Mouse (Mus musculus): ENCODE measurements around the gene Rasgef1b.

Gene Rasgef1b

DNA sequence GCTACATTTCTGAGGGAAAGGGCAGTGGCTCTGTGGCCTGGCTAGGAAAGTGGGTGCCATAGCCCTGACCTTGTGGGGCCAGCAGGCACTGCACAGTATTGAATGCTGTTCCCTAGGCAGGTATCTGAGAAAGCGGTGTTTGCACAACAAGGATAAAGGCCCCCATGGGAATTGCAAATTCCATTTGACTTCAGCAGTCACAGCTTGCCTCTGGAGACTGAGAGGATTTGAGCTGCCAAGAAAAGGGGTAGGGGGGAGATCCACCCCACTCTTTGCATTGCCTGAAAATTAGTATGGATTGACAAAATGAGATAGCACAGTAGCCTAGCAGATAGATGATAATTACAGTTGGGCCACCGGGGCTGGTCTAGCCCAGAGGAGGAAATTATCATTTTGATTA, 326.1 kb downstream of the Rasgef1b start:
- no peak for DNase-seq (ENCODE audit: low spot score in 2 of 2)

DNA sequence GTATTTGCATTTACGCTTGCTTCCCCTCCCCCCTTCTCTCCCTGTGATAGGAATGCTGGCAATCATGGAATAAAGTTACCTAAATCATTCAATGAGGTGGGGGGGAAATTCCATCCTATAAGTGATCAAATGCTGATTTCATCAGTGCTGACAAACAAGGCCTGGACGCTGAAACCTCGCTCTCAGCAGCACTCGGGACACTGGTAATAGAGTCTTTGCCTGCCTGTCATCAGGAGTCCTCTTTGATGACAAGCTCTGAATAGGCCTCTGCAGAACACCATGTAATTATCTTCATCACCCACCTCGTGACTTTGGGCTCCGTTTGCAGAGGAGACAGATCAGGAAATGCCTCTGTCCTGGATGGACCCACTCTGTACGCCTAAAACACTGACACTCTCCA, 326.6 kb downstream of the Rasgef1b start:
- DNase-seq (ENCODE audit: low spot score in 2 of 2), result no peak

DNA sequence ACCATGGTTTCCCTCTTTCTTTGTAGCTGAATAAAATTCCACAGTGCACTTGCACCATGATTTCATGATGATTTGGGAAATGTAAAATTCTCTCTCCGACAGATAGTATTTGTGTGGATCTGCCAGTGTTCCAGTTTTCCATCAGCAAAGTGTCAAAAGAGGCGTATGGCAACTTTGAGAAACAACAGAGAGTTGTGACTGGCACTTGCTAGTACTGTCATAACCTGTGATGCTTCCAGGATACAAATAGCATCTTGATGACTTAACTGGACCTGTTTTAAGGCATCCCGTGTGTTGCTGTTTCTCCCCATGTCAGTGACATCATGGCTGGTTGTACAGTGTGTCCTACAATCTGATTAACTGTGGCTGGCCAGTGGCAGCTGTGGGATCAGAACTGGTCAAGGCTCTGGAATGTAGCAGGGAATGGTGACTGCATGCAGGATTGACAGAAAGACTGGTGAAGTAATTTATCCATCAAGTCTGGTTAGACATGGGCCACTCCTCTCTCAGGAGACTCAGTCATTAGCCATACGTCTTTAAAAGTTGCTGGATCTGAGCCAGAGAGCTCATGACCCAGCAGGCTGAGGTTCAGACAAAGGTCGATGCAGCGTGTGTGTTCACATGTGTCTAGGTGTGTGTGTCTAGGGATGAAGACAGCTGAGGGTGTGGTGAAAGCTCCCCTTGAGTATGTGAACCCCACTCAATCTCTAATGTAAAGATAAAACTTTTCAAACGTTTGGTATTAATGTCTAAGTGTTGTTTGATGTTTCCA, 328.8 kb downstream of the Rasgef1b start:
- no peak for DNase-seq (ENCODE audit: low spot score in 2 of 2)

DNA sequence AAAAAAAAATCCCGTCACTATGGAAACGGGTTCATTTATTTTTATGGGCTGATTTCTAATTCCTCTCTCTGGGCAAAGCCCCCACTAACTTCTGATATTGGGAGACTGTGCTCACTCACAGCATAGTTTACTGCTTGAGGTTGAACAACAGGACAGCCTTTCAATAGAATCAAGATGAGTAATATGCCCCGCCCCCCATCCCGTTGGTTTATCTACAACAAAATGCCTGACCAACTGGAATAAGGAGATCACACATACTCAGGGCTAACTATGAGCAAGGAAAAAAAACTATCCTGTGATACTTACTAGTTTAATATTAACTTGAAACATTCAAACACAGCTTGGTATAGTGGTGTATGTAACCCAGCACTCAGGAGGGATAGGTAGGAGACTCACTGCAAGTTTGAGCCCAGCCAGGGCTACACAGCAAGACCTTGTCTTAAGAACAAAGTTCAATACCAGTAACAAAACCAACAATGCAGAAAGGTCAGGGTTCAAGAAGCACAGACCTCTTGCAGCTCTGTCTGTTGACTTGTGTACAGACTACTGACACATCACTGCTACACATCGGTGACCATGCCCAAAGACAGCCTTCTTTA, 330.3 kb downstream of the Rasgef1b start:
- DNase-seq (ENCODE audit: low spot score in 2 of 2), result no peak

DNA sequence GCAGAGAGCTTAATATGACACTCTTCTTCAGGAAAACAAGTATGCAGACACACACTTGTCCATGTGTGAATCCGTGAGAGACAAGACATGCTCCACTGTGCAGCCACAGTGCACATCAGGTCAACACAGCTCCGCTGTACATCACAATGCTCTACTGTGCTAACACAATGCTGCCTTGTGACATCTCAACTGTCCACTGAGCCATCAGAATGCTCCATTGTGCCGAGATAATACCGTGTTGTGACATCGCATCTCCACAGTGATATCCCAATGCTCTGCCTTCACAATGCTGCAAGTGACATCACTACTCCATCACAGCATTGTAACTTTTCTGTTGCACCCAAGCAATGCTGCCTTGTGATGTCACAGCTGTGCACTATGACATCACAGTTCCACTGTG, 334.3 kb downstream of the Rasgef1b start:
- DNase-seq (ENCODE audit: low spot score in 2 of 2), result no peak

DNA sequence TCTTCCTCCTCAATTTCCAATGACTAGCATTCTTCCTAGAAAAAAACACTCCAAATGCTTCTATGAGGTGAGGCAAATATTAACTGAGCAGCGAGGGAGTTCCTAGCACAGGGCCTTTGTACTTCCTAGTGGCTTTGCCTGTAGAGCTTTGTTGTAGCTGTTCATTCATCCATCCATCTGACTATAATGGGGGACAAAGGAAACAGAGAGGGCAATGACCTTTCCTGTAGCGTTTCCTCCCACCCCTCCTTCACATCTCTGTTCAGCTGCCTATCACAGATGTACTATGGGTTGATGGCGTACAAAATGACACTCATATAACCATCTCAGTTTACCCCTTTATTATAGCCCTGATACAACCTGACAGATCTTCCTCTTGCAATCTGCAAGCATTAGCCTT, 337.3 kb downstream of the Rasgef1b start:
- DNase-seq (ENCODE audit: low spot score in 2 of 2), result no peak

DNA sequence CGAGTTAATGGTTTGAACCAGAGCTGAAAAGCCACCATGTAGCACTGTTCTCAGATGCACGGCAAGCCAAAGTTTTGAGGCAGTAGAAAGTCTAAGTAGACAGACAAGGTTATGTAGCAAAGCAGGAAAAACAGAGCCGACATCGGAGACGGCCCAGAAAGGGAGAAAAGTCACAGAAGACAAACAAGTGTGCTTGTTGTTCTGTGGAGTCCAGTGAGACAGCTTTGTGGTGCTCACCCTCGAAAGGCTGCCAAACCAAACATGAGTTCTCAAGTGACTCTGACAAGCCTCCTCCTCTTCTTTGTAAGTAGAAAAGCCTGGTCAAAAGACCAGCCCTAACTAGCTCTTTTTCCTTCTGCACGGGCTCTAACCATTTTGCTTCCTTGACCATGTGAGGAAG, 338.1 kb downstream of the Rasgef1b start:
- no peak for DNase-seq (ENCODE audit: low spot score in 2 of 2)

DNA sequence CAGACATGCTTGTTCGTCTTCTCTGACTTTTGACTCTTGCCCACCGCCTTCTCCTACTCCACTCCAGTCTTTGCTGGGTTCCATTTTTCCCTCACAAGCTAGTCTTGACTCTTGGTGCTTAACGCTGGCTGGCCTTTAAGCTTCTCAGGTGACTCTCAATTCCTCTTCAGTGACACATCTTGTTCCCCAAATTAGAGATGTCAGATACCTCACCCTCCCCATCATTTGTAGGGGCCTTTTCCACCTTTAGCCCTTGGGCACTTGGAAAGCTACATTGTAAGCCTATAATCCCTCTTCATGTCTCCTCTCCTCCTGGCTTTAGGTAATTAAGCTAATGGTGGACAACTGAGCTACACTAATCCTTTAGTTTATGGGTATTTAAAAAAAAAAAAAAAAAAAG, 338.6 kb downstream of the Rasgef1b start:
- no peak for DNase-seq (ENCODE audit: low spot score in 2 of 2)

DNA sequence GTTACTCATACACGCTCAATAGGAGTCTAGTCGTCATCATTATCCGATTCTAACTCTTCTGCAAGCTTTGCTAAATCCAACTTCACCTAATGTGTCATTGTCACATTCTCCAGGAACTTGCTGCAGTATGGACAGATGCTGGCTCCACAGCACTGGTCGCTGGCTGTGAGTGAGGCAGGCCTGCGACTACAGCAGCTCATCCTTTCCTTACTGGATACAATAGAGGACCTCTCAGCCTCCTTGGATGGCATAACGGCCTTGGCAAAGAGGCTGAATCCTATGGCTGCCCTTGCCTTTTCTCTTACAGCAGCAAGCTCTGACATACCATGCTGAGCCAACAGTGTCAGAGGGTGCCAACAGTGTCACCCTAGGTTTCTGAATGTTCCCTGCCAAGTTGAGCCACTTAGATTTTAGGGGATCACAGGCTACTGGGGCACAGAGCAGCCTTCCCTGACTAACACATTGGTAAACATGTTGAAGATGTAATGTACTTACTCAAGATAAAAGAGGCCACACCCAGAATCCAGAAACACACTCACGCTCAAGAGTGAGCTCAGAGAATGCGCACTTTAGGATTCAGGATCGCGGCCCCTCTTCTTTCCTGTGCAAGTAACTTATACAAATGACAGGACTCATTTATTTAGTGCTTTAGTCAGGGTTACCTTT, 340.1 kb downstream of the Rasgef1b start:
- DNase-seq (ENCODE audit: low spot score in 2 of 2), result no peak

DNA sequence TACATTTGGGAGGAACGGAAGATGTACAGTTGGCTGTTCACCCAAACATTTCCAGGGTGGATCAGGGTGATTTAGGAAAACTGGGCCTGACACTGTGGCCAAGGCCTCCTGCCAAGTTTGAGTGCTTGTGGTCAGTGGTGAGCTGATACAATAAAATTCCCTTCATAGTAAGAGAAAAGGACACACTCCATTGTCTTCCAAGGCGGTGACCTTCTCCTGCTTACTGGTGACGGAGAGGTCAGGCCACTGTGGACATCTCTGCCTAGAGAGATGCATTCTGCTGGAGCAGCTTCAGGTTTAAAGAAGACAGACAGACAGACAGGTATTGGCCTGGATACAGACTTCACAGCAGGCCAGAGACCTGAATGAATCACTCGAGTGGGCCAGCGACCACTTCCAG, 340.7 kb downstream of the Rasgef1b start:
- DNase-seq (ENCODE audit: low spot score in 2 of 2), result no peak

DNA sequence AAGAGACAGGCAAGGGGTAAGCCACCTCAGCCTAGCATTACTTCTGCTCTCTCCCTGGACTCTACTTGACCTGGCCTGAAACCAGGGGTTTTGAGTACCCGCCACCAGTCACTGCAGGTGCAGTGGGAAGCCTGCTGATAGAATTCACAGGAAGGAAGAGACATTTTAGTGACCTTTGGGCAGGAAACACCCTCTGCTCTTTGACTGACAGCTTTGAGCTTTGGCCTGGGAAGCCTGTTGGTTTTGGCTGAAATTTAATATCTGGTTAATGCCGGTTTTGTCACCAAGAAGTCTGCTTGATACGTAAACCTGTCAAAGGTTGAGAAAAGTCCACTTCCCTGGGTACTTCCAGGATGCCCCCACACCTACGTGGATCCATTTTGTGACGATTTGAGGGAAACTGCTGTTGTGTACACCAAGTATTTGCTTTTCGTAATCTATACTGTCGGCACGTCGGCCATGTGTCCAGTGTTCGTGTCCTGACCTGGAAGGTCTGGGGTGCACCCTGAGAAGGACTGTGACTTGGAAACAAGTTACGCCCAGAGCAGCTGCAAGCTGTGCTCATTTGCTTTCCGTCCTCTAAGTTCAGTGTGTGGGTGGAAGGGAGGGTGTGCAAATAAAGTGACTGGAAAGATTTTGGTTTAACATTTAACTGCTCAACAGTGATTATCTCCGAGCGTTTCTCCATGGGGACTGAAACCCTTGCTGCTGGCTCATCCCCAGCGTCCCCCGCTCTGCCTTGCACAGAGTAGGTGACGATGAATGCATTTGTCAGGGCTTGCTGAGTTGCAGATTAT, 341.5 kb downstream of the Rasgef1b start:
- no peak for DNase-seq (ENCODE audit: low spot score in 2 of 2)

DNA sequence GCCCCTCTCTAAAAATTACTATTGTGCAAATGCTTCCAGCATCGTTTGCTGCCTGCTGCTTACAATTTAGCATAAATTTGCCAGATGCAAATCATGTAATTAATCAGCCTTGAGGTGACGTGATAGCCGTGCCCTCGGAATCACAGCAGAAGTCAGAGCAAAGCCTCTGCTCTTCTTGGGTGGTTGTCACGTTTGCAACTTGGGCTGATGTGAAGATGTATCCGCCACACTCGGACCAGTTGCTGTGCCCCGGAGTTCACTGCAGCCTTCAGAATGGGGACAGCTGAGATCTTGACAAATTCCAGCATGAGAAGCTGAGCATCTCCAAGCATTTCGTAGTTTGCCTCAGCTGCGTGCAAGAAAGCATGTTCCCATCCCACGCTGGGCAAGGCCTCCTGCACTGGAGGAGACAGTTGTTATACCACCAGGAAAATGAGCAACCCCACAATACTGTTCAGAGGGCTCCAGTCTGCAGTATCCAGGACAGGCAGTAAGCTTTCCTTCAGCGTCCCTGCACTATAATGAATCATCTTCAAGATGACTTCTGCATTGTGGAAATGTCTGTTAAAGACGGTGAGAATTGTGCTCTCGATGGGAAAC, 342.5 kb downstream of the Rasgef1b start:
- no peak for DNase-seq (ENCODE audit: low spot score in 2 of 2)

DNA sequence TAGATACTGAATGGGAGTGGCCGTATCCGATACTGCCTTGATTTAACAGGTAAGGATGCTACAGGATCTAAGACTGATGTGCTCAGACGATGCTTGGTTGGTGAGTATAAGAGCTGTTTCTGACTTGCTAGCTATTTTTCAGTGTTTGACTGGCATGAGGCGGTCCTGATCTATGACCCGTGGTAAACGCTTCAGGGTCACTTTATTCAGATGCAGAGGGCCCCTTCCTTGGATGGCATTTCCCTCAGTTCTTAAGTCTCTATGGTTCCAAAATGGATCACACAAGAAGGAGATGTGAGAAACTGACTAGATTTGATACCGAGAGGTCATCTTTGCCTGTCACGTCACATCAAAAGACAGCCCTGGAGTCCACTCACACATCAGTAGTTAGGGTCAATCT, 343.1 kb downstream of the Rasgef1b start:
- DNase-seq (ENCODE audit: low spot score in 2 of 2), result no peak

DNA sequence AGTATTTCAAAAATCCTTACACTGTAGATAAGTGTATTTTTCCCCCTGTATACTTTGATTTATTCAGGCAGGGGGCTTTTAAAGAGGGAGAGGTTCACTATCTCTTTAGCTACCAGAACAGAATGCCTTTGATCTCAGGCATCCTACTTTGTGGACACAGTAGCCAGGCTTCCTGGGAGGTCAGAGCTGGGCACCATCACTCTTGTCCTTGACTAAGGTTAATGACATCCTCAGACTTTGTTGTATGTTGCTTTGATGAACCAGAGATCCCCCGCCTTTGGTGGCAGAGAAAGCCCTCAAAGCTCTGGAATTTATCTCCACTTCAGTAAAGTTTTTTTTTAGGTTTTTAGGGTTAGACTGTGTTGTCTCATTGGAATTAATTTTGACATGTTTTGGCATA, 343.8 kb downstream of the Rasgef1b start:
- no peak for DNase-seq (ENCODE audit: low spot score in 2 of 2)

DNA sequence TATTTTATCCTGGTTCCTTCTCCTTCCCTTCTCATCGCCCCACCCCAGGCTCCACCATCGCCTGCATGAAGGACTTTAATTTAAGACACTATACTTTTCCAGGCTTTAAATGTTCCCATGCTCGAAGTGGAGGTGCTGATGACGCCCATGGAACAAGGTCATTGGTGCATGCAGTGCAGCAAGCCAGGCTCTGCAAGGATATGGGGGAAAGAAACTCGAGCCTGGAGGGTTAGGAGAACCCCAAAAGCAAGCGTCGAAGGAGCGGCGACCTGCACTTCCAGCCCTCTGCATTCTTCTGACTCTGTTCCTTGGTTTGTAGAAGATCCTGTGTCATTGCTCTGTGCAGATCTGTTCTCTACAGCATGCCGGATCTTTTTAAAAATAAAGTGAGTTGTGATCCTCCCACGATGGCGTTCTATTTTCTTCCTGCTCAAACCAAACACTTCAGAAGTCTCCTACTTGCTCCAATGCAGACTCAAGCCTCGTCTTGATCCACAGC, 345.0 kb downstream of the Rasgef1b start:
- DNase-seq (ENCODE audit: low spot score in 2 of 2), result no peak

DNA sequence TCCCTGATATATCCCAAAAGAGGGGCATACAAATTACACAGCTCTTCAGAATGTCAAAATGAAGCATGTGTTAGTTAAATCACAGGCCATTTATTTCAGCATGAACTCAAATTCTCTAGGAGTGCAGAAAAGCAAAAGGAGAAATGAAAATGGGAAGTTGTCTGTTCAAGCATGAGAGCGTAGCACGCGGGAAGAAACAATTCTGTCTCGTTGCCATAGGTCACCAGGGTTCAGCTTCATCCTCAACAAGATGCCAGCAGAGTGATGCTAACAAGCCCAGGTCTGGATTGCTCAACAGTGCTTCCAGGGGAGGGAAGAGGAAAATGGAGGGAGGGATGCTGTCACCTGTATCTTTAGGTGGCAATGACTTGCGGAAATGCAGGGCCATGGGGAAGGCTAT, 346.1 kb downstream of the Rasgef1b start:
- DNase-seq (ENCODE audit: low spot score in 2 of 2), result no peak

DNA sequence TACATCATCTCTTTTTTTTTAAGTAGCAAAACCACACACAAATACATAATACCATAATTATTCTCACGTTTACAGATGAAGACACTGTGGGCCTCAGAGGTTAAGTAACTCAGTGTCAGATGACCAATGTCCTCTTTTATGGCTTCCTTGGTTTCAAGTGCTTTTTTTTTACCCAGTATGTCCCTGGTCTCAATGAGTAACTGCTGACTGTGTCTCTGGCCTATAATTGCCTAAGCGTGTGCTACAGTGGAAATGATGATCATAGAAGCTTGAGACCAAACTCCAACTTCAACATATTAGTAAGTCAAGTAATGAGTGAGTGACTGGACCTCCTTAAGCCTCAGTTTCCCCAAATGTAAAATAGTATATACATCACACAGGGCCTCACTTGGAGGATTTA, 347.2 kb downstream of the Rasgef1b start:
- no peak for DNase-seq (ENCODE audit: low spot score in 2 of 2)

DNA sequence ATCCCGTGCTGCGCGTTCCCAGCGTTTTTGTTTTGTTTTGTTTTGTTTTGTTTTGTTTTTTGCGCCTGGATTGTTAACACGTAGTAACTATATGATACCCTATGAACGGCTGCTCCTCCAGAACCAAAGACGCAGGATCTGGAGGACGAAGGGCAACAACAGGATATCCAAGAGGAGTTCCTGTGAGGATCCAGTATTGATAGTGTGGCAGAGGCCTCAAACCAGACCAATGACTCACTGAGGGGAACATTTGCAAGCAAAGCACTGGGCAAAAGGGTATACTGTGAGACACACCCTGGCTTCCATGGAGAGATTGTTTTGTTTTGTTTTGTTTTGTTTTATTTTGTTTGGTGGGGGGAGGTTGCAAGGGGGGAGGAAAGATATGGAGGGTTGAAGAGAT, 348.0 kb downstream of the Rasgef1b start:
- DNase-seq (ENCODE audit: low spot score in 2 of 2), result no peak

DNA sequence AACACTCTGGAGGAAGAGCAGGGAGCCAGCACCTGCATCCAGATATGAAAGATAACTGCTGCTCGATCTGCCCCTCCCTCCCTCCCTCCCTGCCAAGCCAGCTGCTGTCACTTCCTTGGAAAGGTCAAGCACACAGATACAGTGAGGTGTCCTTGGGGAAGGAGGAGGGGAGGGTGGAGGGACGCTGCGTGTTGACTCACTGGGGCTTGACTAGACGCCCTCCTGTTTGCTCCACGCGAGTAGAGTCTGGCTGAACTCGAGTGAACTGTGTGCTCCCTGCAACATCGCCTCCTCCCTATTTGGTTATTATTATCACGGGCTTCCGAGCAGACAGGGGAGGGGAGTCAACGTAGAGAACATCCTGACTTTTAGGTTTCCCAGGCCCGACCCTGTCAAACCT, 348.7 kb downstream of the Rasgef1b start:
- no peak for DNase-seq (ENCODE audit: low spot score in 2 of 2)

DNA sequence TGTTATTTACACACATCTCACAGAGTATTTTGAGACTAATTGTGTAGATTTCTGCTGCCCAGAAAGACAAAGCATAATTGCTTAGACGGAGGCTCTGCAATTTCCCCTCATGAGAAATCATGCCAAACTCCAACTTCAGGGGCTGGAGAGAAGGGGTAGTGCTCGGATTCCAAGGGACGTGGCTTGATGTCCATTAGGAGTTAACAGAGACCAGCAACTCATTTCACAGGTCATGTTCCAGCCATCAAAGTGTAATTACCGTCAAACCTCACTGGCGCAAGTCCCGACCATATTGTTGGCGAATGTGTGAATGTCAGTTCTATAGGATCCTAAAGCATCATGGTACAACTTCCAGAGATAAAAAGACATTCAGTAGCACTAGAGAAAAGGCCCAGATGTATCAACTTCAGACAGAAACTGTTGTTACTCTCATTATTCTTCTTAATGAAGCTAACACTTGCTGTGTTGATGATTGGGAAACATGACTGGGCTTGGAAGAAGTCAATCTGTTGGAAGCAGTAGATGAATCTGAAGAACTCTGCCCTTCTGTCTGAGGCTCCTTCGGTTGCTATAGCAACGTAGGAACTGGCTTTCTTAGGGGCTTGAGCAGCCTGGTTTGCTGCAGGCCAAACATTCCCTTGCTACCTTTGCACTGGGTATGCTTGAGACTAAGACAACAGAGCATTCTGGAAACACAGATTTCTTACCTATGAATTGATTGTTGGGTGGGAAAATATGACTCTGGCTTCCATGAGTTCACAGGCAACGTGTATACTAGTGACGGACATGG, 350.2 kb downstream of the Rasgef1b start:
- DNase-seq (ENCODE audit: low spot score in 2 of 2), result no peak

DNA sequence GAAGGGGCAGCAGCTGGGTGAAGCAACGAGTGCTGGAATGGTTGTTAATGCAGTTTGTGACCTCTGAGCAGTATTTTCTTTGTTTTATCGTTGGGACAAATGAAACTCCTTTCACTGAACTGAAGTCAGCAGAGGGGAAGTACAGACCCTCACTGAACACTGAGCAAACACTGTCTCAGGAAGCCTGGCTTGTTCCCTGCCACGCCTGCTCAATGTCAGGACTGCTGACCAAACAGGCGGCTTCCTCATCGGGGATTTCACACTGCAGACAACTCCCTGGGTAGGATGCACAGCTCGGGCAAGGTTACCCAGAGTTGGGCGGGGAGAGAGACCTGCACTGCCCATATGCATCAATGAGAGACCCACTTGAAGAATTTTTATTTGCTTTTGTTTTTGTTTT, 353.1 kb downstream of the Rasgef1b start:
- no peak for DNase-seq (ENCODE audit: low spot score in 2 of 2)
